Mouse (Mus musculus) bone marrow macrophage, adult 2 months (primary cell): ENCODE data around the gene Prrt4. TPM values are rescaled to one million over a fixed set of nuclear protein-coding genes. Genes with fewer than 3 reads are reported as not detected.
"Not testable (repeated sequence)": the region's sequence is repeated elsewhere in the genome, so short reads cannot be mapped to it uniquely, and the experiment has no call there.

Source experiments
- H3K27ac ChIP-seq: 2 replicates; pipeline ENCODE4 v1.5.1; 2012; ENCODE audit warnings: low read depth, low read length; ENCODE audit not compliant: insufficient read depth
- H3K4me1 ChIP-seq: 2 replicates; pipeline ENCODE4 v1.6.1; 2012; ENCODE audit warnings: low read length; ENCODE audit not compliant: control insufficient read depth, insufficient read depth
- H3K4me3 ChIP-seq: 2 replicates; pipeline ENCODE4 v1.5.1; 2012; ENCODE audit warnings: mild to moderate bottlenecking, low read length, moderate library complexity; ENCODE audit not compliant: insufficient read depth
- CTCF ChIP-seq: IDR thresholded peaks from 2 replicates; pipeline ENCODE4 v1.5.1; 2012; ENCODE audit warnings: low read depth, mild to moderate bottlenecking, low read length, moderate library complexity
- POLR2A ChIP-seq: IDR thresholded peaks from 2 replicates; pipeline ENCODE4 v1.6.1; 2012; ENCODE audit warnings: mild to moderate bottlenecking, low read depth, low read length, borderline replicate concordance
- polyA plus RNA-seq: library from polyadenylated mRNA; stranded (reverse); fragments of >200 nt; gene quantifications from 2 replicates; pipeline ENCODE4 v1.2.4, GENCODE M21; 2012; ENCODE audit not compliant: missing spikeins, insufficient read depth, insufficient read length

The Prrt4 gene
- not detected in 2 replicates for polyA plus RNA-seq

DNA sequence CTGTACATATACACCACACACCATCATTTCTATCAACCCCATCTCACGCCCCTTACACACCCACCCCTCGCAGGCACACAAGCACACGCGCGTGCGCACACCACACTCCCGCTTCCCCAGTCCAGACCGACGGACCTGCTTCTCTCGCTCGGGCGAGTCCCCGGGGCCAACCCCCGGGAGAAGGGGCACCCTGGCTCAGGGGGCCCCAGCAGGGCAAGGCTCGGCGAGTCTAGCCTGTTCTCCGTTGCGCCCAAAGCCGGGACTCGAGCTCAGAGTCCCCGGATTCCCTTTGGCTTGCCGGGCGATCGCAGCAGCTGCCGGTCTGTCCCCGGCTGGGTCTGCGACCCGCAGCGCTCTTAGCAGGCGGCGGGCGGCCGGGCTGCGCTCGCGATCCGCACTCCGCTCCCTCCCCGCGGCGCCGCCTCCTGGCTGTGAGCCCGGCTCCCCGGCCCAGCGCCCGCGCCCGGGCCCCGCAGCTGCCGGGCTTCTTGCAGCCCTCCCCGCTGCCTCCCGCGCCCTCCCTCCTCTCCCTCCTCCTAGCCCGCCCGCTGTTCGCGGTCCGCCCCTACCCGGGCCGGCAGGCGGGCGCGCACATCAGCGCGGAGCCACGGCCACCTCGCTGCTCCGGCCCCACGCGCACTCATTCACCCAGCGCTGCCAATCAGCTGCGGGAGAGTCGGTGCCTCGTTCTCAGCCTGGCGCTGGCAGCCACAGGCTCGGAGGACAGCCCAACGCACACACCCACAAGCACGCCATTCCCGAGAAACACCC lies at the start of gene Prrt4:
TSS of gene Prrt4 (minus strand) at position 697 of the 771 bp plus-strand sequence.
- H3K4me3 ChIP-seq: peak within 1 kb of the TSS; percentile 46

DNA sequence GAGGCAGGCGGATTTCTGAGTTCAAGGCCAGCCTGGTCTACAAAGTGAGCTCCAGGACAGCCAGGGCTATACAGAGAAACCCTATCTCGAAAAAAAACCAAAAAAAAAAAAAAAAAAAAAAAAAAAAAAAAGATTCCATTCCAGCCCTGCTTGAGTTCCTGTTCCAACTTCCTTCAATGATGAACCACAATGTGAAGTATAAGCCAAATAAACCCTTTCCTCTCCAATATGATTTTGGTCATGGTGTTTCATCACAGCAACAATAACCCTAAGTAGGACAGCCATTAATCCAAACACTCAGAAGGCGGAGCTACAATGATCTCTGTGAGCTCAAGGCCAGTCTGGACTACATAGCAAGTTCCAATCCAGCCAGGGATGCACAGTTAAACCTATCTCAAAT lies 38.3 kb upstream of the Prrt4 start:
- H3K27ac ChIP-seq, H3K4me3 ChIP-seq: not testable (repeated sequence)
- peaks cover 20% of the 10 kb centered on the region for H3K4me1 ChIP-seq

More for the DNA sequence above, at the start of gene Prrt4:
- Histone ChIP-seq H3K27ac (no peak within 1 kb of the TSS), H3K4me1 (no peaks in the 10 kb centered on the region)
- TF ChIP-seq CTCF: no peak
- no peak for TF ChIP-seq POLR2A

DNA sequence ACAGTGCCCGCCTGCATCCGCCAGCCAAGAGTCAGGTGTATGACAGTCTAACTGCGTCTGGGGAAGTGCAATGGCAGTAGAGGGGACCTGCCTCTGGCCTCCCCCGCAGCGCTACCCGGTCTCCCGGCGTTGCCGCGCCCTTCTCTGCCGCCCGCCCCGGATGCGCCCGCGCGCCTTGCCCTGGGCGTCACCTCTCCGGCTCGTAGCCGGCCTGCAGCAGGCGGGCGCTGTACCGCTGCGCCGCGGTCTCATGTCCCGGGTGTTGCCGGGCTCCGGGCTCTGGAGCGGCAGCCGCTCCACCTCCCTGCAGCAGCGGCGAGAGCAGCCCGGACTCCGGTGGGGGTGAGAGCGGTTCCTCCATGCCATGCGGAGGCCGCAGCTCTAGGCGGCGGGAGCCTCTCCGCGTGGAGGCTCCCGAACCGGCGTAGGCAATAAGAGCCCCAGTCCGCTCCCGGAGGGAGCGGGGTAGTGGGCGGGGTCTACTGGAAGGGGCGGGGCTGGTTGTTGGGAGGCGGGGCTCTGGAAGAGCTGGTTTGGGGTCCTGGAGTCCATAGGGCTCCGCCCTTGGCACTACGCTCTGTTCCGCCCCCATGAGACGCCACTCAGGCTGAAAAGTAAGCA lies 36.6 kb upstream of the Prrt4 start, which contains the start of gene Impdh1:
TSS of gene Impdh1 (minus strand) at position 484 of the 621 bp plus-strand sequence.
- Histone ChIP-seq H3K27ac (0 out of 2 replicates have a peak within 1 kb of the TSS, but pooled peaks have one; percentile 10), H3K4me1 (peaks cover 27% of the 10 kb centered on the region), H3K4me3 (peak within 1 kb of the TSS; percentile 58)
- TF ChIP-seq POLR2A (no peak), CTCF (no peak)

DNA sequence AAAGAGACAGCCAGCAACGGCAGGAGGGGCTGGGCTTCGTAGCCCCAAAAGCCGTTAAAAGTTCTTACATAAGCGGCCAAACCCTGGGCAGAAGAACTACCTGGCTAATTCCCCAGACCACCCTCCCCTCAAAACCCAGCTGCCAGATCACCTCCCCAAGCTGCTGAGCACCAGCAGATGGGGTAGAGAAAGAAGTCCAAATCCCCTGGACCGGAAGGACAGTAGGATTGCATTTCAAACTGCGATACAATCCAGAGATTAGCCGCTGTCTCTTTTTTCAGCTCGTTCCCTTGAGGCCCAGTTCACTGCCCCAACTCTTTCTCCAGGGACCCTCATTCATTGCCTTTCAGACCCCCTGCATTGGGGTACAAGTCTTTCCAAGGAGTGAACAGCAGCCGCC lies 35.8 kb upstream of the Prrt4 start:
- H3K27ac ChIP-seq: no peak overlapping the region
- peak overlapping the region; percentile 58 for H3K4me3 ChIP-seq
- H3K4me1 ChIP-seq: peaks cover 32% of the 10 kb centered on the region
- TF ChIP-seq CTCF (no peak), POLR2A (no peak)

DNA sequence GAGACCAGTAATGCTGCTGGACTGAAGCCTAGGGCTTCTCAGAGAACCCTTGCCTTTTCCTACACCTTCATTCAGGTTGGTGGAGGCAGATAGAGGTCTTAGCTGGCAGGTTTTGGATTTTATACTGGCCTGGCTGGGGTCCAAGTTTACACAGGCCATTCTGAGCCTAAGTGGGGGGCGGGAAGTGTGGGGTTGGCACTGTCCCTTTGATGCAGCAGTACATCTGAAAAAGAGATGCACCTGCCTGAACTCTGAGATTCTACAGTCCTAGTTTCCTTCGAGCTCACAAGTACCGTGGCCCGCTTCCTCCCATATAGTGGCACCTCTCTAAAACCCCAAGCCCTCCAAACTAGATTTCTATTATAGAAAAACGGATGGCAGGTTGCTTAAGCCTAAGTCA lies 35.4 kb upstream of the Prrt4 start:
- H3K4me3 ChIP-seq: no peak overlapping the region
- H3K4me1 ChIP-seq: peaks cover 34% of the 10 kb centered on the region
- no peak for TF ChIP-seq CTCF
- TF ChIP-seq POLR2A: no peak
- H3K27ac ChIP-seq: no peak overlapping the region

DNA sequence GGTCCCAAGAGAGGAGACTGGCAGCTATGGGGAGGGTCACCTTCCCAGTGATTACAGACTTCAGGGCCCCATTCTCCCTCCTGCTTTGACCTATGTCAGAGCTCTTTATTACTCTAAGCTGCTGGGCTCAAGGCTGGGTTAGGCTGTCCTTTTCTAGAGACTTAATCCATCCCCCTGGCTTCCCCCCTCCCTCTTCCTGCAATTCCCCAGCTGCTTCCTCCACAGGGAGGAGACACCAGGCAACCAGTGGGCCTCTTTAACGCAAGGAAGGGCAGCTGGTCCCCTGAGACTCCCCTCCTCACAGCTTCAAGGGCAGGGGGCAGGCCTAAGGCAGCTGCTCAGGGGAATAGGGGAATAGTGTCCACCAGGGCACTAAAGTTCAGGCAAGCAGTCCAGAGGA lies 34.9 kb upstream of the Prrt4 start:
- H3K4me3 ChIP-seq: no peak overlapping the region

DNA sequence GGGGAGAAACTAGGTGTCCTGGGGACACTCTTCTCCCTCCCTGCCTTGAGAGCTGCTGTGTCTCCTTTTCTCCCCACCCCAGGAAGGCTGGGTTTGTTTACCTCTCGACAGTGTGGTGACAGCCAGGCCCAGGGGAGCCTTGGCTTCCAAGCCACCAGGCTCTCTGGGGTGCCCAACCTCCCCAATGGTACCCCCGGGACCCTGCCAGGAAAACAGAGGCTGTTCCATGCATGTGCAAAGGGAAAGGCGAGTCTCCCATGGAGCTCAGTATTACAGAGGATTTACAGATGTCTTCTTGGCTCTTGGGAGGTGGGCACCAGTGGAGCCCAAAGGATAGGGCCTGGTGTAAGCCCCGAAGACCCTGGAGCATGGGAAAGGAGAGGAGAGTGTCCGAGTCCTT lies 34.1 kb upstream of the Prrt4 start:
- Histone ChIP-seq H3K4me1 (peaks cover 36% of the 10 kb centered on the region), H3K4me3 (no peak overlapping the region), H3K27ac (no peak overlapping the region)
- no peak for TF ChIP-seq POLR2A
- TF ChIP-seq CTCF: no peak

More for the DNA sequence above, 34.9 kb upstream of the Prrt4 start:
- H3K27ac ChIP-seq: no peak overlapping the region
- TF ChIP-seq CTCF (no peak), POLR2A (no peak)
- H3K4me1 ChIP-seq: peaks cover 36% of the 10 kb centered on the region

DNA sequence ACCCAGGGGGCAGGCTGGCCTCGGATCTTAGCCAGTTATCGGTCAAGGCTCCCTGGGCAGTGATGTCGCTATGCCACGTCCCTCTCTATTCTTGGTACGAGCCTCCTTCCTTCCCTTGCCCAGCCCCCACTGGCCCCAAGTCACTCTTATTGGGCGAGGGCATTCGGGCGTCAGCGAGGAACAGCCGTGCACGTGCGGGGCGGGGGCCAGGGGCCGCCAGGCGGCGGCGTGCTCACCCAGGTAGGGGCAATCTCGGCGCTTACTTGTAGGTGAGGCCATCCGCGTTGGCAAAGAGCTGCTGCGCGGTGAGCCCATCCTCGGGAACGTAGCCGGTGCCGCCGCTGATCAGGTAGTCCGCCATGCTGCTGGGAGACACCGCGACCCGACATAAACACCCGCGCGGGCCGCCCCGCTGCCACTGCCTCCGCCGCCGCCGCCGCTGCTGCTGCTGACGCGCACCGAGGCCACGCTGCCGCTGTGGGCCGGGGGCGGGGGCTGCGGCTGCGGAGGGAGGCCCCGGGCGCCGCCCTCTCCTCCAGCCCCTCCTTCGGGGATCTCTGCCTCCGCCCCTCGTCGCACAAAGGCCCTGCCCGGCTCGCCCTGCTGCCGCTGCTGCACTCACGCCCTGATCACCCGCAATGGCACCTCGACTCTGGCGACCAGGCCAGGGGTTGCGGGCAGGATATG lies 32.6 kb upstream of the Prrt4 start:
- TF ChIP-seq POLR2A (no peak), CTCF (no peak)
- H3K27ac ChIP-seq: peak overlapping the region; percentile 25
- peaks cover 27% of the 10 kb centered on the region for H3K4me1 ChIP-seq
- peak overlapping the region; percentile 70 for H3K4me3 ChIP-seq

DNA sequence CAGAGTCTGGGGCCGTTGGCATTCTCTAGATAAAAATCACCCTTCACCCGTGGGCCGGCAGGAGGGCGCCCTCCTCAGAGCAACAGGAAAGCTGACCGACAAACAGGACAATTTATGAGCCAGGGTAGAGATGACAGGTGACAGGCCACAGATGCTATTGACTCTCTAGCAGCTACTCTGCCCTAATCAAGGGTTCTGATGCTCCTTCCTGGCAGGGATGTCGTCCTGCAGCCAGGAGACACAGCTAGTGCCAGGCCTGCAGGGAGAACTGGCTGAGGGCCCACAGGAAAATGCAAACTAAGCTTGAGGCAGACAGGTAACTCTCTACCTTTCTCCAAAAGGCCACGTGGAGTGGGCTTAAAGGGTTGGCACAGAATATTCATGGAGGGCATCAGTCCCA lies 31.8 kb upstream of the Prrt4 start:
- TF ChIP-seq CTCF: no peak; the same call in 1 of the 2 replicates
- no peak for TF ChIP-seq POLR2A
- Histone ChIP-seq H3K4me3 (peak overlapping the region; percentile 70), H3K4me1 (peaks cover 27% of the 10 kb centered on the region), H3K27ac (no peak overlapping the region)

DNA sequence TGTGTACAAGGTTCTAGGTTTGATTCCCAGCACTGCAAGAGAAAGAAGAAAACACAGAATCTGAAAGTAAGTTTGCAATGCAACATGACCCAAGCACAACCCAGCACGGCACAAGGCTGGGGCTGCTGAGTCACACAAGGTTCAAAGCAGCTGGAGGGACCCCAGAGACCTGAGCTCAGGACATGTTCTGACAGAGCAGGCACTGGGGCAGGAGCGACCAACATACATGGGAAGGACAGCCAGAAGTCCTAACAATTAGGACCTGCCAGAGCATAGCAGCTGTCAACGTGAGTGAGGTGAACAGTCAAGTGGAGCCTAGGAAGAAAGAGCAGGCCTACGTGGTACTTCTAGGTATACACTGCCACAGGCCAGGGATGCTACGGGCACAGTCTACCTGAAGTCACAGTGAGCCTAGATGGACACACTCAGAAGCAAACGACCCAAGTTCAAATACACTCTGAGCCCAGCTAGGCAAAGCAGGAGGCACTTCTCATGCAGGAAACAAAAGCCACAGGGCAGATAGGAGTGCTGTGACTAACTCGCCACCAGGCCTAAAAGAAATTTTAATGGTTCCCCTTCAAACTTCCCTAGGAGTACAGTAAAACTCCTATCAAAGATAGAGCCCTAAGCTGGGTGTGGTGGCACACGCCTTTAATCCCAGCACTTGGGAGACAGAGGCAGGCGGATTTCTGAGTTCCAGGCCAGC lies 31.0 kb upstream of the Prrt4 start:
- no peak for TF ChIP-seq POLR2A
- TF ChIP-seq CTCF: no peak
- Histone ChIP-seq H3K4me1 (peaks cover 26% of the 10 kb centered on the region), H3K4me3 (no peak overlapping the region), H3K27ac (no peak overlapping the region)
